Mouse (Mus musculus) CD4-positive helper T cell, adult 2 months (primary cell): Measurements from ENCODE around the gene Tiam2.

ENCODE experiments used
- DNase-seq: peaks from one replicate; pipeline ENCODE4 v3.0.0-alpha.2; 2012; ENCODE audit warnings: low read depth, missing footprints, low spot score

Tiam2 gene

GRCm38 (mm10) chr17:3394985-3395384, 68.6 kb downstream of the Tiam2 start:
- no peak for DNase-seq

- no peak for DNase-seq
Measured at GRCm38 (mm10) chr17:3396881-3397281, 70.5 kb downstream of the Tiam2 start.

GRCm38 (mm10) chr17:3397836-3398235, 71.5 kb downstream of the Tiam2 start:
- DNase-seq = no peak

GRCm38 (mm10) chr17:3405350-3406073, 79.1 kb downstream of the Tiam2 start:
- DNase-seq = no peak

GRCm38 (mm10) chr17:3407051-3407450, 80.7 kb downstream of the Tiam2 start:
- no peak for DNase-seq

GRCm38 (mm10) chr17:3410307-3410706, 83.9 kb downstream of the Tiam2 start:
- no peak for DNase-seq

- no peak for DNase-seq
Measured at GRCm38 (mm10) chr17:3412771-3413170, 86.4 kb downstream of the Tiam2 start.

GRCm38 (mm10) chr17:3415580-3415979, 89.2 kb downstream of the Tiam2 start:
- DNase-seq = no peak

- DNase-seq = no peak
Measured at GRCm38 (mm10) chr17:3416401-3416800, 90.0 kb downstream of the Tiam2 start.

- DNase-seq = no peak
Measured at GRCm38 (mm10) chr17:3419368-3419928, 93.1 kb downstream of the Tiam2 start.

GRCm38 (mm10) chr17:3420148-3420547, 93.8 kb downstream of the Tiam2 start:
- DNase-seq = no peak

- no peak for DNase-seq
Measured at GRCm38 (mm10) chr17:3423416-3423815, 97.0 kb downstream of the Tiam2 start.

- no peak for DNase-seq
Measured at GRCm38 (mm10) chr17:3428659-3429058, 102.3 kb downstream of the Tiam2 start.

- DNase-seq = no peak
Measured at GRCm38 (mm10) chr17:3432590-3433498, 106.5 kb downstream of the Tiam2 start.

GRCm38 (mm10) chr17:3433521-3434271, 107.3 kb downstream of the Tiam2 start:
- DNase-seq = no peak

GRCm38 (mm10) chr17:3435299-3435698, 108.9 kb downstream of the Tiam2 start:
- no peak for DNase-seq

GRCm38 (mm10) chr17:3436841-3437515, 110.6 kb downstream of the Tiam2 start:
- no peak for DNase-seq

- no peak for DNase-seq
Measured at GRCm38 (mm10) chr17:3442526-3443401, 116.4 kb downstream of the Tiam2 start.

- peak; percentile 33 for DNase-seq
Measured at GRCm38 (mm10) chr17:3446191-3446950, 120.0 kb downstream of the Tiam2 start.
